Mouse (Mus musculus): ENCODE results near the gene Pank1. TPM values are rescaled to one million over a fixed set of nuclear protein-coding genes. Genes with fewer than 3 reads are reported as not detected.
A peak's percentile ranks its signal among the peaks of the same experiment; 100 is the strongest.

The Pank1 gene
- polyA plus RNA-seq, 1 experiment from 2014 or later = 6.5 TPM

DNA sequence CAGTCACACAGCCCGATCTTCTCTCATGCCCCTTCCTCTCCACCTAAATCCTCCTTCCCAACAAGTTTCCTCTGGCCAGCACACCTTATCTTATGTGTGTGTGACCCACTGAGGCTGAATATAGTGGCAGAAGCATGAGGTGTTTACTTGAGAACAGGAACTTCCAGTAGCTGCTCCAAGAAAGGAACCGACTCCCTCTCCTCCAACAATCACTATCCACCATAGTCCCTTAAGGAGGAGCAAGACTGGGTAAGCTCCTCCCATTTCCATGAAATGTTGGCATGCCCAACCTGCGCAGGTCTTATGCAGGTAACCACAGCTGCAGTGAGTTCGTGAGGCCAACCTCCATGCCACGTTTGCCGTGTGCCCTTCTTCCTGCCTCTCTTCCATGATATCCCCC lies 108.5 kb downstream of the Pank1 start:
- no peak overlapping the region for H3K9ac ChIP-seq

DNA sequence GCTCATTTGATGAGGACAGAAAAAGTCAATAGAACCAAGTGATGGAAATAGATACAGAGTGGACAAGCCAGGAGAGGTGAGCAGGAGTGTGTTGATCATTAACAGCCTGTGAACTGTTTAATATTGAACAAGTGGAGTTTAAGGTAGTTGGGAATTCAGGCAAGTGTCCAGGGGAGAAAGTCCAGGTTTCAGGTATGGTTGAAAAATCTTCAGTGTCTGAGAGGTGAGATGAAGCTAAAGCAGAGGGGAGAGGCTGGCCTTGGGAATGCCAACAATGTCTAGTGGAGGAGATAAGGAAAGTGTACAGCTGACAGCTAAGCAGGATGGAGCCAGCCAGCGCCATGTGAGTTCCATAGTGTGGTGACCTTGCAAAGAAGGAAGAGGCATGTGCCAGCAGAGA lies 120.5 kb downstream of the Pank1 start:
- Histone ChIP-seq H3K36me3 (no peaks in the 10 kb centered on the region), H3K4me2 (no peak overlapping the region), H3K27ac (no peak overlapping the region), H3K9me3 (replicated peaks) (no peaks in the 10 kb centered on the region), H3K4me1 (no peaks in the 10 kb centered on the region; the same call in 1 of the 2 replicates), H3K27me3 (replicated peaks) (no peaks in the 10 kb centered on the region), H3K4me3 (no peak overlapping the region), H3K9ac (no peak overlapping the region)
- WGBS (ENCODE audit: insufficient replicate concordance) = 53% methylated on average over 1 of the region's 1 CpGs
- 0 out of 2 replicates have a peak, but pooled peaks have one; percentile 30 for ATAC-seq

More for the DNA sequence above, 108.5 kb downstream of the Pank1 start:
- Histone ChIP-seq H3K4me3 (no peak overlapping the region), H3K4me1 (no peaks in the 10 kb centered on the region), H3K9me3 (replicated peaks) (no peaks in the 10 kb centered on the region), H3K27ac (no peak overlapping the region), H3K27me3 (replicated peaks) (no peaks in the 10 kb centered on the region), H3K36me3 (no peaks in the 10 kb centered on the region), H3K4me2 (no peak overlapping the region)
- WGBS (ENCODE audit: insufficient replicate concordance) = 68% methylated on average over 6 of the region's 6 CpGs
- ATAC-seq = no peak

MicroRNAs encoded within 50 kb of the gene (microRNA counts, 519-probe panel; counts per million panel counts)
- microRNA mmu-miR-107 = 4,281 counts per million, percentile 80 among the panel's probes with 10 or more counts

Small RNAs within 50 kb of the gene (microRNA-seq; reads per million reads assigned to microRNA genes)
- 2,050 reads per million, percentile 80 among the genes with 10 or more reads in this experiment for gene Mir107

Other genes with a start within 250 kb of the Pank1 start
- gene Ifit1bl2, start 238.7 kb downstream of the Pank1 start, polyA plus RNA-seq (2016; fragmentation: Nextera tagmentation; extraction: Ambion mirVana) = not detected in 2 replicates
- 0.26 and 0.51 TPM in 2 replicates for gene Ifit1, start 238.6 kb downstream of the Pank1 start, polyA plus RNA-seq (2016; fragmentation: Nextera tagmentation; extraction: Ambion mirVana)
- gene Slc16a12, start 132.2 kb downstream of the Pank1 start, polyA plus RNA-seq (2016; fragmentation: Nextera tagmentation; extraction: Ambion mirVana) = 10.9 and 11.7 TPM in 2 replicates
- 44.4 and 45.1 TPM in 2 replicates for gene Kif20b, start 42.9 kb upstream of the Pank1 start, polyA plus RNA-seq (2016; fragmentation: Nextera tagmentation; extraction: Ambion mirVana)

Measured in liver, embryonic 12.5 days (tissue).